Mouse (Mus musculus) gastrocnemius, postnatal 10 days (tissue): ENCODE measurements around the gene Adamts10. TPM values are rescaled to one million over a fixed set of nuclear protein-coding genes. Genes with fewer than 3 reads are reported as not detected.
A peak's percentile ranks its signal among the peaks of the same experiment; 100 is the strongest.

Experiments used
- DNase-seq: peaks from one replicate; pipeline ENCODE4 v3.0.0; 2021; ENCODE audit warnings: mixed read lengths
- long read RNA-seq, 2 experiments: library from polyadenylated mRNA; stranded (forward); transcript quantifications; one replicate each; pipeline ENCODE4 v2.0.0; 2021
- total RNA-seq, 2 experiments: library from RNA; stranded (reverse); gene quantifications; 2 replicates each; pipeline ENCODE4 v1.2.3; 2021

Gene Adamts10
- total RNA-seq: 10 to 100 TPM; 24.1 to 44.4 TPM
- long read RNA-seq, experiment 1, full-length matches to known transcripts: 15 of 52 reads
- long read RNA-seq, experiment 1, partial matches to known transcripts: 10 of 52 reads
- long read RNA-seq, experiment 1, other reads (novel, unspliced or antisense): 27 of 52 reads
- long read RNA-seq, experiment 2, full-length matches to known transcripts: 8 of 26 reads
- long read RNA-seq, experiment 2, partial matches to known transcripts: 5 of 26 reads
- long read RNA-seq, experiment 2, other reads (novel, unspliced or antisense): 13 of 26 reads

GRCm38 (mm10) chr17:33523918-33524755 lies at the start of gene Adamts10:
Gene Adamts10, plus strand, starts transcription at chr17:33524204.
- peak; percentile 84 for DNase-seq

- no peak for DNase-seq
Measured at GRCm38 (mm10) chr17:33484020-33484419, 40.0 kb upstream of the Adamts10 start.

- no peak for DNase-seq
Measured at GRCm38 (mm10) chr17:33487211-33487610, 36.8 kb upstream of the Adamts10 start.

GRCm38 (mm10) chr17:33487652-33488051 lies 36.4 kb upstream of the Adamts10 start:
- DNase-seq: peak; percentile 41

GRCm38 (mm10) chr17:33491371-33491770 lies 32.6 kb upstream of the Adamts10 start:
- no peak for DNase-seq

GRCm38 (mm10) chr17:33493065-33493464 lies 30.9 kb upstream of the Adamts10 start:
- peak; percentile 11 for DNase-seq

- DNase-seq: no peak
Measured at GRCm38 (mm10) chr17:33494586-33494985, 29.4 kb upstream of the Adamts10 start.

- no peak for DNase-seq
Measured at GRCm38 (mm10) chr17:33498918-33499317, 25.1 kb upstream of the Adamts10 start.

GRCm38 (mm10) chr17:33508386-33508785 lies 15.6 kb upstream of the Adamts10 start:
- DNase-seq: no peak

- no peak for DNase-seq
Measured at GRCm38 (mm10) chr17:33510172-33510571, 13.8 kb upstream of the Adamts10 start.

GRCm38 (mm10) chr17:33512441-33513415 lies 11.3 kb upstream of the Adamts10 start:
- no peak for DNase-seq

GRCm38 (mm10) chr17:33513874-33514273 lies 10.1 kb upstream of the Adamts10 start:
- DNase-seq: no peak

GRCm38 (mm10) chr17:33520366-33520765 lies 3.6 kb upstream of the Adamts10 start:
- no peak for DNase-seq

- no peak for DNase-seq
Measured at GRCm38 (mm10) chr17:33523431-33523917, 530 bp upstream of the Adamts10 start.

GRCm38 (mm10) chr17:33524806-33525373 lies 886 bp downstream of the Adamts10 start:
- DNase-seq: peak; percentile 23

- DNase-seq: no peak
Measured at GRCm38 (mm10) chr17:33526506-33526905, 2.5 kb downstream of the Adamts10 start.

- DNase-seq: peak; percentile 49
Measured at GRCm38 (mm10) chr17:33539106-33539675, 15.2 kb downstream of the Adamts10 start.

GRCm38 (mm10) chr17:33539878-33540277 lies 15.9 kb downstream of the Adamts10 start:
- no peak for DNase-seq

- DNase-seq: no peak
Measured at GRCm38 (mm10) chr17:33549212-33549611, 25.2 kb downstream of the Adamts10 start.

GRCm38 (mm10) chr17:33550388-33550787 lies 26.4 kb downstream of the Adamts10 start:
- DNase-seq: no peak

GRCm38 (mm10) chr17:33552113-33552512 lies 28.1 kb downstream of the Adamts10 start:
- no peak for DNase-seq
